Mouse (Mus musculus): Measurements from ENCODE around the gene Cyp2s1.

DNA sequence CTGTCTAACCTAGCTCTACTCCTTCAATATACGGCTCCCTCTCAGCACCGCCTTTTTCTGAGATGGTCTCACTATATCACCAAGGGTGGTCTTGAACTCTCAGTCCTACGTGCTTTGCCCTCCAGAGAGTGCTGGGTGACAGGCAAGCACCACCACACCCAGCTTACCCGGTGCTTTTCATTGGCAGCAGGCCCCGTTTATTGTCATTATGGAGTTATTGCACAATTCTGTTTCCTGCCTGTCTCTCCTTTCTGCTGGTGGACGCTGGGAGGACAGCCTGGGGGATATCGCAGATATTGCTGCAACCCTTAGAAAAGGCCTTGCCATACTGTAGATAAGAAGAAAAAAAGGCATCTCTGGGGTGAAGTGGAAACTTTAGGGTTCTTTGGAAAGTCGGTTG lies 26.1 kb downstream of the Cyp2s1 start:
- no peak for TF ChIP-seq EP300 (IDR thresholded peaks at IDR 0.05; ENCODE audit: low read depth)
- no peak for TF ChIP-seq CTCF (IDR thresholded peaks at IDR 0.05; ENCODE audit: low read depth)
